Mouse (Mus musculus) neural tube, embryonic 15.5 days (tissue): ENCODE results near the gene Kif15. TPM values are rescaled to one million over a fixed set of nuclear protein-coding genes. Genes with fewer than 3 reads are reported as not detected.

Source experiments
- ATAC-seq: fragments of 200-750 bp; cut with Nextera tagmentation; 2 replicates; pipeline ENCODE4 v1.8.0; 2017; ENCODE audit warnings: mild to moderate bottlenecking, moderate TSS enrichment, moderate library complexity; ENCODE audit not compliant: low FRiP score
- H3K27ac ChIP-seq: fragments of 300-500 bp; sonication (generic); replicated peaks from 2 replicates; pipeline ENCODE4 v1.5.1; 2015; ENCODE audit warnings: mild to moderate bottlenecking, inconsistent platforms
- H3K27me3 ChIP-seq: fragments of 300-500 bp; sonication (generic); replicated peaks from 2 replicates; pipeline ENCODE4 v1.6.1; 2015; ENCODE audit warnings: inconsistent platforms
- H3K36me3 ChIP-seq: fragments of 300-500 bp; sonication (generic); 2 replicates; pipeline ENCODE4 v1.6.1; 2015; ENCODE audit warnings: inconsistent platforms
- H3K4me1 ChIP-seq: fragments of 300-500 bp; sonication (generic); 2 replicates; pipeline ENCODE4 v1.6.1; 2015; ENCODE audit warnings: inconsistent platforms
- H3K4me2 ChIP-seq: fragments of 300-500 bp; sonication (generic); 2 replicates; pipeline ENCODE4 v1.6.1; 2015; ENCODE audit warnings: inconsistent platforms, mild to moderate bottlenecking, moderate library complexity
- H3K4me3 ChIP-seq: fragments of 300-500 bp; sonication (generic); replicated peaks from 2 replicates; pipeline ENCODE4 v1.5.1; 2015; ENCODE audit warnings: mild to moderate bottlenecking, inconsistent platforms
- H3K9ac ChIP-seq: fragments of 300-500 bp; sonication (generic); replicated peaks from 2 replicates; pipeline ENCODE4 v1.6.1; 2015; ENCODE audit warnings: mild to moderate bottlenecking, inconsistent platforms
- H3K9me3 ChIP-seq: fragments of 300-500 bp; sonication (generic); replicated peaks from 2 replicates; pipeline ENCODE4 v1.6.1; 2016; ENCODE audit warnings: inconsistent platforms
- WGBS: fragments of 180-500 bp; shearing (Covaris S2); methylation state at CpG from one replicate; pipeline ENCODE4 v1.1.7; 2015; ENCODE audit warnings: mixed read lengths; 5-methylcytosine and 5-hydroxymethylcytosine counted together
- polyA plus RNA-seq: library from polyadenylated mRNA; unstranded; fragments of >200 nt; fragmentation: Nextera tagmentation; extraction: Ambion mirVana; gene quantifications from 2 replicates; pipeline ENCODE4 v1.2.1, GENCODE M21; 2015

The Kif15 gene
- polyA plus RNA-seq, 1 experiment from 2014 or later: 9.0 TPM

- peak within 1 kb of the TSS; percentile 79 for H3K4me3 ChIP-seq
- H3K9ac ChIP-seq: peak within 1 kb of the TSS; percentile 82
- ATAC-seq: peak; percentile 96
- peaks cover 30% of the 10 kb centered on the region for H3K4me1 ChIP-seq
- H3K27me3 ChIP-seq: no peaks in the 10 kb centered on the region
- no peaks in the 10 kb centered on the region for H3K9me3 ChIP-seq
- H3K4me2 ChIP-seq: peak within 1 kb of the TSS; percentile 80
- 0 out of 2 replicates have a peak, but pooled peaks cover under 1% of the 10 kb centered on the region for H3K36me3 ChIP-seq
- H3K27ac ChIP-seq: peak within 1 kb of the TSS; percentile 92
- WGBS: under 1% methylated on average over 56 of the region's 69 CpGs
Measured at GRCm38 (mm10) chr9:123020995-123021631, 70.3 kb downstream of the Kif15 start, which contains the start of gene Tmem42. Tmem42 (plus strand) TSS chr9:123021326.

- peak; percentile 32 for ATAC-seq
- Histone ChIP-seq H3K9me3 (no peaks in the 10 kb centered on the region), H3K27ac (peak overlapping the region; percentile 92), H3K27me3 (no peaks in the 10 kb centered on the region), H3K4me3 (peak overlapping the region; percentile 79), H3K4me1 (peaks cover 30% of the 10 kb centered on the region), H3K4me2 (peak overlapping the region; percentile 80), H3K9ac (no peak overlapping the region), H3K36me3 (no peaks in the 10 kb centered on the region)
- 39% methylated on average over 18 of the region's 24 CpGs for WGBS
Measured at GRCm38 (mm10) chr9:123021636-123022379, 71.0 kb downstream of the Kif15 start.

GRCm38 (mm10) chr9:123024201-123024600, 73.4 kb downstream of the Kif15 start:
- 95% methylated on average over 2 of the region's 2 CpGs for WGBS
- Histone ChIP-seq H3K36me3 (no peaks in the 10 kb centered on the region), H3K9ac (no peak overlapping the region), H3K27ac (no peak overlapping the region), H3K27me3 (no peaks in the 10 kb centered on the region), H3K4me1 (peaks cover 21% of the 10 kb centered on the region), H3K9me3 (no peaks in the 10 kb centered on the region), H3K4me2 (no peak overlapping the region), H3K4me3 (no peak overlapping the region)
- no peak for ATAC-seq

- H3K9ac ChIP-seq: no peak overlapping the region
- H3K9me3 ChIP-seq: no peaks in the 10 kb centered on the region
- H3K4me1 ChIP-seq: no peaks in the 10 kb centered on the region
- no peak for ATAC-seq
- H3K4me3 ChIP-seq: no peak overlapping the region
- no peaks in the 10 kb centered on the region for H3K27me3 ChIP-seq
- no peak overlapping the region for H3K4me2 ChIP-seq
- WGBS: 91% methylated on average over 13 of the region's 13 CpGs
- no peaks in the 10 kb centered on the region for H3K36me3 ChIP-seq
- no peak overlapping the region for H3K27ac ChIP-seq
Measured at GRCm38 (mm10) chr9:123031496-123032246, 80.8 kb downstream of the Kif15 start.

- WGBS: 91% methylated on average over 4 of the region's 4 CpGs
- ATAC-seq: no peak
- Histone ChIP-seq H3K9me3 (no peaks in the 10 kb centered on the region), H3K4me3 (no peak within 1 kb of the TSS), H3K36me3 (no peaks in the 10 kb centered on the region), H3K27ac (no peak within 1 kb of the TSS), H3K4me1 (no peaks in the 10 kb centered on the region), H3K27me3 (no peaks in the 10 kb centered on the region), H3K4me2 (no peak within 1 kb of the TSS), H3K9ac (no peak within 1 kb of the TSS)
Measured at GRCm38 (mm10) chr9:123034426-123034825, 83.6 kb downstream of the Kif15 start, which contains the start of gene Tgm4. Tgm4 (plus strand) TSS chr9:123034726.

GRCm38 (mm10) chr9:123047665-123048064, 96.8 kb downstream of the Kif15 start:
- Histone ChIP-seq H3K4me2 (no peak overlapping the region), H3K27me3 (no peaks in the 10 kb centered on the region), H3K9ac (no peak overlapping the region), H3K4me1 (no peaks in the 10 kb centered on the region), H3K4me3 (no peak overlapping the region), H3K27ac (no peak overlapping the region), H3K9me3 (no peaks in the 10 kb centered on the region), H3K36me3 (no peaks in the 10 kb centered on the region)
- WGBS: 95% methylated on average over 1 of the region's 1 CpGs
- no peak for ATAC-seq

GRCm38 (mm10) chr9:123058724-123059292, 108.0 kb downstream of the Kif15 start:
- no peaks in the 10 kb centered on the region for H3K9me3 ChIP-seq
- no peak overlapping the region for H3K4me3 ChIP-seq
- H3K4me1 ChIP-seq: no peaks in the 10 kb centered on the region
- no peaks in the 10 kb centered on the region for H3K36me3 ChIP-seq
- no peak overlapping the region for H3K27ac ChIP-seq
- no peak for ATAC-seq
- no peaks in the 10 kb centered on the region for H3K27me3 ChIP-seq
- H3K4me2 ChIP-seq: no peak overlapping the region
- no peak overlapping the region for H3K9ac ChIP-seq

- Histone ChIP-seq H3K9ac (no peak overlapping the region), H3K4me2 (no peak overlapping the region), H3K36me3 (no peaks in the 10 kb centered on the region), H3K27ac (no peak overlapping the region), H3K4me3 (no peak overlapping the region), H3K9me3 (no peaks in the 10 kb centered on the region), H3K27me3 (no peaks in the 10 kb centered on the region), H3K4me1 (no peaks in the 10 kb centered on the region)
- WGBS: 95% methylated on average over 3 of the region's 3 CpGs
- ATAC-seq: no peak
Measured at GRCm38 (mm10) chr9:123060172-123060571, 109.3 kb downstream of the Kif15 start.

Other genes starting within 250 kb of the Kif15 start
- gene Topaz1, start 203.7 kb upstream of the Kif15 start, polyA plus RNA-seq: not detected in 2 replicates
- gene Tcaim, start 145.5 kb upstream of the Kif15 start, polyA plus RNA-seq: 7.8 and 9.0 TPM in 2 replicates
- gene Gm35549, start 107.0 kb upstream of the Kif15 start, polyA plus RNA-seq: 0.51 and 0.55 TPM in 2 replicates
- 90.1 and 96.7 TPM in 2 replicates for gene Zfp445, start 85.0 kb upstream of the Kif15 start, polyA plus RNA-seq
- 3.5 TPM in 2 replicates for gene Zkscan7, start 65.4 kb upstream of the Kif15 start, polyA plus RNA-seq
- gene Zfp105, start 28.0 kb upstream of the Kif15 start, polyA plus RNA-seq: 15.4 and 16.6 TPM in 2 replicates
- 25.5 and 28.7 TPM in 2 replicates for gene 1110059G10Rik, start within 50 bp of the Kif15 start, polyA plus RNA-seq
- 28.0 and 28.5 TPM in 2 replicates for gene Tmem42, start 70.3 kb downstream of the Kif15 start, polyA plus RNA-seq
- 0.59 and 0.66 TPM in 2 replicates for gene Tgm4, start 83.7 kb downstream of the Kif15 start, polyA plus RNA-seq
- 81.3 and 84.7 TPM in 2 replicates for gene Zdhhc3, start 162.2 kb downstream of the Kif15 start, polyA plus RNA-seq
- 77.1 and 94.0 TPM in 2 replicates for gene Exosc7, start 162.2 kb downstream of the Kif15 start, polyA plus RNA-seq
- 3.5 and 4.2 TPM in 2 replicates for gene Clec3b, start 199.9 kb downstream of the Kif15 start, polyA plus RNA-seq